Mouse (Mus musculus): ENCODE results near the gene Il18rap.

DNA sequence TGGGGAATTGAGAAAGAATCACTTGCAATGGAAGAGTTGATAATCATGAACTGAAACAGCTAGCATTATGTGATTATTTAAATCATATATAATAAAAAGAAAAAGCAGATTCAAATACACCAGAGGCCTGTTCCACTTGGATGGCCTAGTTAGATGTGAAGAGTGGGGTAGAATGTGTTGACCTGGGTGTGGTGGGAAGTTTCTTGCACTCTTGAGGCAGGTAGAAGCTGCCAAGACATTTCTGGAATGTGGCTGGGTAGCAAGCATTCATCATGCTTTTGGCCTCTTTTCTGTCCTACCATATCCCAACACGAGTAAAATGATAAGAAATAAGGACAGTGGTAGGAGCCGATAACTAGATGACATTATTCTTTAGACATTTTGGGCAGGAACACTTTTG is 46.4 kb upstream of the Il18rap start:
- no peak for TF ChIP-seq ELF1 (IDR thresholded peaks at IDR 0.05; ENCODE audit: low read depth, low read length)
- TF ChIP-seq POLR2A (IDR thresholded peaks at IDR 0.05; ENCODE audit: low read depth, low read length), result no peak
- no peak for TF ChIP-seq CTCF (conservative IDR thresholded peaks at IDR 0.05 in 1 of 2, IDR thresholded peaks at IDR 0.05 in 1 of 2; ENCODE audit: low read depth in 2 of 2, low read length in 2 of 2)
- TF ChIP-seq KAT2A (IDR thresholded peaks at IDR 0.05; ENCODE audit: insufficient replicate concordance, low read length), result no peak
- TF ChIP-seq BHLHE40 (IDR thresholded peaks at IDR 0.05; ENCODE audit: low read depth, low read length), result no peak
- no peak for TF ChIP-seq ETS1 (conservative IDR thresholded peaks at IDR 0.05; ENCODE audit: low read depth, low read length)
- TF ChIP-seq ZNF384 (IDR thresholded peaks at IDR 0.05; ENCODE audit: low read depth, low read length), result no peak
- TF ChIP-seq POLR2AphosphoS2 (IDR thresholded peaks at IDR 0.05; ENCODE audit: low read depth, low read length), result no peak
- no peak for TF ChIP-seq CHD2 (IDR thresholded peaks at IDR 0.05; ENCODE audit: low read length)
